Mouse (Mus musculus) Muller cell, postnatal 12 days (primary cell): ENCODE results near the gene Cbarp.

Experiments used
- DNase-seq: peaks from one replicate; pipeline ENCODE4 v3.0.0-alpha.2; 2015; ENCODE audit errors: inconsistent ontology term

The Cbarp gene

DNA sequence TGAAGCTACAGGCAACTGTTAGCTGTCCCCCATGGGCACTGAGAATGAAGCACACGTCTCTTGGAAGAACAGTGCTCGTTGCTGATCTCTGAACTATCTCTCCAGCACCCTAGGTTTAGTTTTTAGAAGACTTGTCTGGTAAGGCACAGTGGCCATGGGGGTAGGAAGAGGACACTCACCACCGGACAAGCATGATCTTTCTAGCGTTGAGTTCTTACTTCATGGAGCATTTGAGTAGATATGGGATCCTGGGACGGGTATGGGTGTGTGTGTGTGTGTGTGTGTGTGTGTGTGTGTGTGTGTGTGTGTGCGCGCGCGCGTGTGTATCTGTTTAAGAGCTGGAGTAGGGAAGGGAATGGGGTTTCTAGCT lies at the start of gene Cbarp:
Cbarp (minus strand) TSS at position 170 of the 370 bp plus-strand sequence.
- no peak for DNase-seq

DNA sequence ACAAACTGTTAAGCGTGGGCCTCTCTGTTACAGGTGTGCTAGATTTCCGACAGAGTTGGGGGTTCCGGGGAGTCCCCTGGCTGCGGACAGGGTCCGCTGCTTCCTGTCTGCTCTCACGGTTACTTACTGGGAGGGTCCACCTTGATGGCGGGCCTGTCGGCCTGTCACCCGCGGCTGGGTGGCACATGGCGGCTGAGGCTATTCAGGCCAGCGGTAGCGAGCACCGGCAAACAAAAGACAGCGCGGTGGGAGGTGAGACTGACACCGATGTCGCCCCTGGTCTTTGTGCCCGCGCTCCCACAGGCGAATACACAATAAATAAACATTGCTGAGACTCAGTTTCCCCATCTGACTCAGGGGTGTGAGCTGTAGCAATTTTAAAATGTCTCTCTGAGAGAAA lies 49.4 kb upstream of the Cbarp start:
- DNase-seq = no peak

DNA sequence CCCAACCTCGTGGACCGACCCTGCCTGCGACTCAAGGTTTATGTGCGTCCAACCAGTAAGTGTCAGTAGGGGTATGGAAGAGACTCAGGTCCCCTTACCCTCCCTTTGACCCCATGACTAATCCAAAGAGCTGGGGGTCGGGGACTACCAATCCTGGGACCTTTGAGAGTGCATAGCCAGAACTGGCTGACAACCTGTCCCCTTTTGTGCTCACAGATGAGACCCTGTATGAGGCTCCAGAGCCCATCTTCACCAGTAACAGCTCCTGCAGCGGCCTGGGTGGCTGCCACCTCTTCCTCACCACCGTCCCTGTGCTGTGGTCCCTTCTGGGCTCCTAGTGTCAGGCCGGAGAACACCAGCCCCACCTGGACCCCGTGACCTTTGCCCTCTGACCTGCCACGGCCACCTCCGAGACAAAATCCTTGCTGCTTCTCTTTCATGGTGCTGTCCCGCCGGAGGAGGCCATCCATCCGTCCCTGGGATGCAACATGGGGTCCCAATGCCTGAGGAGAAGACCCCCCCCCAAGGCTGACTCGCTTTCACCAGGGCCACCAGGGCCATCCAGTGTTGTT lies 47.9 kb upstream of the Cbarp start:
- DNase-seq = no peak

GRCm38 (mm10) chr10:80187739-80188138 lies 47.1 kb upstream of the Cbarp start:
- no peak for DNase-seq

GRCm38 (mm10) chr10:80186649-80187048 lies 46.0 kb upstream of the Cbarp start:
- DNase-seq = no peak

GRCm38 (mm10) chr10:80182547-80182946 lies 41.9 kb upstream of the Cbarp start:
- no peak for DNase-seq

DNA sequence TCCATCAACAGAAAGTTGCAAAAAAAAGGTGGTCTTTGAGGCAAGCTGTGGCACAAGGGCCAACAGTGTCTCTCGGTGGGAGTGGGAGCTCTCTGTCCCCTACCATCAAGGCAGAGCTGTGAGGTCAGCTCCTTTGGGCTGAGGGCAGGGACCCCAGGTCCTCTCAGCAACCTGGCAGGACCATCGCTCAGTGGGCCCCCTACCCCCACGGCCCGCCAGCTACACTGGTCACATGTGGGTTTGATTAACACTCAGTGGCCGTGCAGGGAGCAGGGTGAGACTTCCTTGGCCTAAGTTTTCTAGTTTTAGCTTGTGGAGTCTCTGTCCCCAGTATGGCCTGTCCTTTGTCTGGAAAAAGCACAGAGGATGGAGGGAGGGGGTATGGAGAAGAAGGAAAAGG lies 40.2 kb upstream of the Cbarp start:
- no peak for DNase-seq

- DNase-seq = no peak
Observed at GRCm38 (mm10) chr10:80180288-80180687, 39.7 kb upstream of the Cbarp start.

DNA sequence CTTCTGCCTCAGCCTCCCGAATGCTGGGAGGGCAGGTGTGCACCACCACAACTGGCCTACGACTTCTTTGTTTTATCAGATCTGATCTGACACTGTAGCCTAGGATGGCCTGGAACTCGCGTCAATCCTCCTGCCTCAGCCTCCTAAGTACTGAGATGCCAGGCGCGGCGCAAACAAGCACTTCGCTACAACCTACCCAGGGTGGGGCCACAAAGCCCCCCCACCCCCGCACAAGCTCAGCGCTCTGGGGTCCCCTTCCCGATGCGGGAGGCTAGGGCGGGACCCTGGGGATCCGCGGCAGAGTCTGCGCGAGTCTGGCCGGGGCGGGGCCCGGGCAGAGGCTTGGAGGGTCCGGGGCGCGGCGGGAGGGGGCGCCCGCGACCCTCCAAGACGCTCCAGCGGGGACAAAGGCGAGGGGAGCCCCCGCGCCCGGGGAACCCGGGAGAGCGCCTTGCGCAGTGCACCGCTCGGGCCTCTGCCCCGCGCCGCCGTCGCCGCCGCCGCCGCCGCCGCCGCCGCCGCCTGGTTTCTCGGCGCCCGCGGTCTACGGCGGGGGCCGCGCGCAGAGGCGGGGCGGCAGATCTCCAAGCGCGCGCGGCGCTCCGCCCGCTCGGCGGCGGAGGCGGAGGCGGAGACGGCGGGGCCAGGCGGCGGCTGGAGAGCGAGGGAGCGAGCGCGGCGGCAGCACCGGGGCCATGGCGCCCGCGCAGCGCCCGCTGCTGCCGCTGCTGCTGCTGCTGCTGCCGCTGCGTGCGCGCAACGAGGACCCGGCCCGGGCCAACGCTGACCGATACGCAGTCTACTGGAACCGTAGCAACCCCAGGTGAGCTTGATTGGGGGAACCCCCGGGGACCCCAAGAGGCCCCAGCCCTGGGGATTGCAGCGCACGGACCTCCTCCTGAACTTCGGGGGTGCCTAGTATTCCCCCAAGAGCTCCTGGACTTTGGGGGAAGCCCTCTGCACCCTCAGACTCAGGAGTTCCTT lies 38.7 kb upstream of the Cbarp start, which contains the start of gene Efna2:
Efna2 (plus strand) TSS at position 415 of the 984 bp plus-strand sequence.
- DNase-seq = peak; percentile 66

GRCm38 (mm10) chr10:80177441-80178279 lies 37.0 kb upstream of the Cbarp start:
- peak; percentile 69 for DNase-seq

DNA sequence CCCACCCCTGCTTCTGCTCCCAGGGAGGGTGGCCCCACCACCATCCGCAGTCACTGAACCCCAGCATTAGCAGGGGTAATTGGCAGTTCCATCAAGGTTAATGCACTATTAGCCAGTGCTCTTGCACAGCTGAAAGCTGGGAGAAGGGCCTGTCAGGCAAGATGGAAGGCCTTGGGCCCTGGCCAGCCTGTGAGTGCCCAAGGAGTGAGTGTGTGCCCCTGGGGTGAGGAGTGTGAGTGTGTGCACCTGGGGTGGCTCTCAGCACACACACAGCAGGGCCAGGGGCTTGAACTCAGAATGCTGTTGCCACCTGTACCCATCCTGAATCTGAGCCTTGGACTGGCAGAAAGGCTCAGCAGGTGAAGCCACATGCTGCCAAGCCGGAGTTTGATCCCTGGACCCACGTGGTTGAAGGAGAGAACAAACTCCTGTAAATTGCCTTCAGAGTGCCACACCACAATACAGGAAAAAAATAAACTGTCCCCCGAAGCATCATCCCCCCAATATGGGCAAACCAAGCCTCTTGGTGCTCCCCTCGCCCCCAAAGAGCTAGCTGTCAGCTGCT lies 35.7 kb upstream of the Cbarp start:
- DNase-seq = no peak

- peak; percentile 42 for DNase-seq
Observed at GRCm38 (mm10) chr10:80175536-80176269, 35.1 kb upstream of the Cbarp start.

DNA sequence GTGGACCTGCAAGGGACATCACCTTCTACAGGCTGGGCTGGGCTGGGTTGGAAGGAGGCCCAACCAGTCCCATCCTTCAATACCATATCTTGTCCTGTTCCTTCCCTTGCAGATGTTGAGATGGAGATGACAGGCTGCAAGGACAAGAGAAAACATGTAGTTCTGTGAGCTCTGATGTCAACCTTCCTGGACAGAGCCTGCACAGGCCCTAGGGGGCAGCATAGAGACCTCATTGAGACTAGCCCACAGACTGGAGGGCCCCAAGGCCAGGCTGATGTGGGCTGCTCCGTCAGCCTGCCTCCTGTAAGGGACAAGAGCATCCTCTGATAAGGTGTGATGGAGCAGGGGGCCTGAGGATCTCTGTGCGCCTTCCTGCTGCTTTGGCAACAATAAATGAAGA lies 34.1 kb upstream of the Cbarp start:
- peak; percentile 42 for DNase-seq

DNA sequence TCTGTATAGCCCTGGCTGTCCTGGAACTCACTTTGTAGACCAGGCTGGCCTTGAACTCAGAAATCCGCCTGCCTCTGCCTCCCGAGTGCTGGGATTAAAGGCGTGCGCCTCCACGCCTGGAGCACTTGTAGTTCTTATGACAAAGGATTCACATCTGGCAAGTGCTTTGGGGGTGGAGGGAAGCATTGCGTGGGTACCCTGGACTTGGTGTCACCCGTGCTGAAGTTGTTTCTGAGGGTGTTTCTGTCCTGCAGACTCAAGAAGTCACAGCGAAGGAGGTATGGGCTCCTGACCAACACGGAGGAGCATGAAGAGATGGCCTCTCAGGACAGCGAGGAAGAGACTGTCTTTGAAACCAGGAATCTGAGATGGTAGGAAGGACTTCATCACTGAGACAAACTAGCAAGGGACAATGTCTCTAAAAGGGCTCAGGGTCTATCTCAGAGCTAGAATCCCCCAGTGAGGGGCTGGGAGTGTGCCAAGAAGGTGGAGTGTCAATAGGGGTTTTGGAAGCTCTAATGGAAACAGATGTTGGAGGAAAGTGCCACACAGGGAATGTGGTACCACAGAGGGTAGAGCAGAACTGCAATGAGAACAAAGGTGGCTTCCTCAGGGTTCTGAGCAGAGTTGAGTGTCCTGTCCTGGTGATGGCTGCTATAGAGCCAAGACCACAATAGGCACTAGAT lies 33.5 kb upstream of the Cbarp start:
- no peak for DNase-seq

- no peak for DNase-seq
Observed at GRCm38 (mm10) chr10:80173358-80173757, 32.7 kb upstream of the Cbarp start.

GRCm38 (mm10) chr10:80172527-80173292 lies 32.1 kb upstream of the Cbarp start, which contains the start of gene 1600002K03Rik:
Gene 1600002K03Rik, plus strand, starts transcription at chr10:80172944.
- DNase-seq = peak; percentile 86

DNA sequence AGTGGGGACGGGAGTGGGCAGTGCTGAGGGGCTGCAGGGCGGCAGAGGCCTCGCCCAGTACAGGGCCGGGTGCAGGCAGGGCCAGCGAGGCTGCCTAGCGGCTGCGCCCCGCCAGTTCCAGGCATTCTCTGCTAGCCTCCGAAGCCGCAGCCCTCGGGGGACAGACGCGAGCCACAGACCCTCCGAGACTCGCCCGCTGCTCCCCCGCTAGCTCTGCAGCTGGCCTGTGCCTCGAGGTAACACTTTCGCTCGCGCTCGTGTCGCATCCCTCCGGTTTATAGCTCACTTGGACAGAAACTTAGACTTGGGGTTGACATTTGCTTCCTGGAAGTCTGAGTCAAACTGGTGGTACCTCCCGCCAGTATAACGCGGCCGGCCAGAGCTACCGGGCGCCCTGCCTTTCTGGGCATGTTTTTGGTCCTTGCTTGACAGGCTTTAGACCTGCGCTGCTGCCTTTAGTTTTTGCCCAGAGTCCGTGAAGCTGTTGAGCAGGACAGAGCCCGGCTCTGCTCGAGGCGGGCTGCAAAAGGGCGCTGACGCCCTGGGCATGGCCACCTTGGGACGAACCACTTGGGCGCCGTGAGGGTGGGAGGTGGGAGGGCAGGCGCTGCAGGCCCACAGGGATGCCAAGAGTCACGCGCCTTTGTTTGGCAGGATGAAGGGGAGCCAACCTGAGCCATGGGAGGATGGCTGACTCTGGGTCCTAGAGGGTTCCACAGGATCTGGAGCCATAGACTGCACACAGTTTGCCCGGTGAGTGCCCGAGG lies 31.3 kb upstream of the Cbarp start:
- DNase-seq = no peak

DNA sequence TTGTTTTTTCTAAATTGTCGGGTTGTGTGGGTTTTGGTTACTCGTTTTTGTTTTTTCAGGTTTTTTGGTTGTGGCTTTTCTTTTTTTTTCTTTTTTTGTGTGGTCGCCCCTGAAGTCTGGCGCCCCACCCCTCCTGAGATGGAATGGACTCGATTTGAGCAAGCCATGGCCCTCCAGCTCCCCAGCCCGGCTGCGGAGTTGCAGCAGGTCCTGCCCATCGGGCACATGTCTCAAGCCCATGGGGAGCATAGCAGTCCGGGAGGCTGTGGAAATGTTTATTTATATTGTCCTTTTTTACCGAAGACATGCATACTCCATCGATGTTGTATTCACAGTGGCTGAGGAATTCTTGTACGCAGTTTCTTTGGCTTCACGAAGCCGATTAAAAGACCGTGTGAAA lies 30.6 kb upstream of the Cbarp start:
- DNase-seq = no peak

- no peak for DNase-seq
Observed at GRCm38 (mm10) chr10:80170601-80171021, 30.0 kb upstream of the Cbarp start.
